Mouse (Mus musculus) T-cell, adult 2 months (primary cell): ENCODE measurements around the gene Ttyh3.
"Not testable (repeated sequence)": the region's sequence is repeated elsewhere in the genome, so short reads cannot be mapped to it uniquely, and the experiment has no call there.

Experiments
- DNase-seq: peaks from one replicate; pipeline ENCODE4 v3.0.0; 2022; ENCODE audit warnings: low spot score

Gene Ttyh3

GRCm38 (mm10) chr5:140648519-140649100 lies at the start of gene Ttyh3:
Gene Ttyh3 (minus strand): TSS chr5:140649031.
- no peak for DNase-seq

GRCm38 (mm10) chr5:140695987-140696386 lies 47.2 kb upstream of the Ttyh3 start:
- no peak for DNase-seq

GRCm38 (mm10) chr5:140688434-140688833 lies 39.6 kb upstream of the Ttyh3 start:
- DNase-seq, result no peak

- DNase-seq, result no peak
Measured at GRCm38 (mm10) chr5:140684343-140685148, 35.7 kb upstream of the Ttyh3 start.

GRCm38 (mm10) chr5:140682113-140682512 lies 33.3 kb upstream of the Ttyh3 start:
- no peak for DNase-seq

- DNase-seq, result no peak
Measured at GRCm38 (mm10) chr5:140680950-140681349, 32.1 kb upstream of the Ttyh3 start.

- DNase-seq, result no peak
Measured at GRCm38 (mm10) chr5:140680051-140680450, 31.2 kb upstream of the Ttyh3 start.

- DNase-seq, result no peak
Measured at GRCm38 (mm10) chr5:140677137-140677536, 28.3 kb upstream of the Ttyh3 start.

GRCm38 (mm10) chr5:140675640-140676039 lies 26.8 kb upstream of the Ttyh3 start:
- no peak for DNase-seq

GRCm38 (mm10) chr5:140675079-140675478 lies 26.2 kb upstream of the Ttyh3 start:
- DNase-seq, result no peak

- DNase-seq, result no peak
Measured at GRCm38 (mm10) chr5:140674036-140674435, 25.2 kb upstream of the Ttyh3 start.

GRCm38 (mm10) chr5:140672603-140673002 lies 23.8 kb upstream of the Ttyh3 start:
- DNase-seq, result not testable (repeated sequence)

- no peak for DNase-seq
Measured at GRCm38 (mm10) chr5:140672115-140672514, 23.3 kb upstream of the Ttyh3 start.

- DNase-seq, result peak; percentile 76
Measured at GRCm38 (mm10) chr5:140663621-140664180, 14.9 kb upstream of the Ttyh3 start.

GRCm38 (mm10) chr5:140662741-140663592 lies 14.1 kb upstream of the Ttyh3 start:
- no peak for DNase-seq

GRCm38 (mm10) chr5:140661875-140662643 lies 13.2 kb upstream of the Ttyh3 start:
- no peak for DNase-seq

- no peak for DNase-seq
Measured at GRCm38 (mm10) chr5:140661427-140661826, 12.6 kb upstream of the Ttyh3 start.

GRCm38 (mm10) chr5:140660398-140660797 lies 11.6 kb upstream of the Ttyh3 start:
- DNase-seq, result no peak

GRCm38 (mm10) chr5:140659607-140660272 lies 10.9 kb upstream of the Ttyh3 start:
- DNase-seq, result peak; percentile 14

GRCm38 (mm10) chr5:140654096-140654845 lies 5.4 kb upstream of the Ttyh3 start:
- no peak for DNase-seq
